Comparison of ENCODE assay signal across 11 mouse cellular contexts in the genomic region with DNA sequence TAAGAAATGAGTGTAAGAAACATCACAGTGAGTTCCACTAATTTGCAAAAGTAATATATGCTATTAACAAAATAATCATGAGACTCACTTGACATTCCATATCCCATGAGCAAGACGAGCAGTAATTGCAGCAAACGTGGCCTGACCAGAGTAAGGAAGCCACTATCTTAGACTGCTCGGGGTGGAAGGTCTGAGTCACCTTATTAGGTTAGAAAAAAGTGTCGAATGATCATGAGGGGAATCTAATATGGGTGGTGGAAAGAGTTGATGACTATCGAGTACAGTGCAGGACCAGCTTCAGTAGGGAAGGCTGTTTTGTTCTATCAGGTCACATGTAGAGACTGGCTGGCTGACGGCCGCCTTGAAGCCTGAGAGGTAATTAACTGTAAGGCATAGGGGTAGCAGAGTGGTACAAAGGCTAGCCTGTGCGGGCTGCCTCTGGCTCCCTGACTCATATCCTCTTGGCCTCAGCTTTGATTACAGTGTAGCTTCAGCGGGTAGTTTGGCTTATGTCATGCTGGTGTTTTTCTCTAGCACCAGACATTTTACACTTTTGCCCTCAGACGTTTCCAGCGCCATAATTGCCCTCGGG.
A peak's percentile ranks its signal among the peaks of the same experiment; 100 is the strongest.
DNase-seq lines count a peak whose midpoint lies in the region; ATAC-seq and TF ChIP-seq lines count a peak whose summit lies in the region.
"Had no signal": no experiment of that assay in that cellular context is flagged by ENCODE, and none has a peak within 500 bp of the region (broad histone marks: within the 10 kb centered on the region; RNA-seq: fewer than 3 reads in every experiment).

No protein-coding gene starts in this region.

- peak; percentile 61; the same call in 1 of the 2 replicates for ATAC-seq in heart, embryonic 14.5 days (ENCODE audit: insufficient number of reproducible peaks, insufficient read depth, low FRiP score, low read depth)
- ATAC-seq in intestine, postnatal 0 days, result peak; percentile 89
- ATAC-seq in forebrain, embryonic 16.5 days, result no peak

- no peak overlapping the region for H3K4me3 ChIP-seq in heart, embryonic 14.5 days (ENCODE audit: control insufficient read depth in 1 of 2, insufficient read depth in 1 of 2, low read depth in 1 of 2, low read length in 2 of 2)
- no peak overlapping the region for H3K4me3 ChIP-seq in heart, adult 2 months
- H3K4me3 ChIP-seq in embryonic facial prominence, embryonic 10.5 days, result no peak overlapping the region
- H3K4me3 ChIP-seq in intestine, postnatal 0 days (ENCODE audit: low read depth, low read length), result no peak overlapping the region
- H3K4me3 ChIP-seq in forebrain, embryonic 16.5 days (replicated peaks; ENCODE audit: low read length), result no peak overlapping the region
- H3K4me3 ChIP-seq: hindbrain, embryonic 10.5 days had no signal

- TF ChIP-seq POLR2A in heart, adult 2 months (IDR thresholded peaks at IDR 0.05; ENCODE audit: insufficient read depth, low read depth, low read length), result no peak

- WGBS in heart, embryonic 14.5 days, result 47% methylated on average over 12 of the region's 12 CpGs
- WGBS in heart, adult 2 months, result 31% methylated on average over 12 of the region's 12 CpGs
- 67% methylated on average over 12 of the region's 12 CpGs for WGBS in embryonic facial prominence, embryonic 10.5 days
- 62% methylated on average over 12 of the region's 12 CpGs for WGBS in intestine, postnatal 0 days
- 80% methylated on average over 12 of the region's 12 CpGs for WGBS in forebrain, embryonic 16.5 days

- TF ChIP-seq EP300 in heart, adult 2 months (IDR thresholded peaks at IDR 0.05; ENCODE audit: insufficient read depth, low read depth, low read length), result no peak

- no peaks in the 10 kb centered on the region for H3K4me1 ChIP-seq in heart, embryonic 14.5 days (ENCODE audit: control insufficient read depth in 2 of 2, insufficient read depth in 2 of 2, low read length in 2 of 2)
- no peaks in the 10 kb centered on the region for H3K4me1 ChIP-seq in heart, adult 2 months (ENCODE audit: control insufficient read depth, insufficient read depth, low read length)
- peaks cover 13% of the 10 kb centered on the region for H3K4me1 ChIP-seq in embryonic facial prominence, embryonic 10.5 days
- no peaks in the 10 kb centered on the region for H3K4me1 ChIP-seq in intestine, postnatal 0 days (replicated peaks; ENCODE audit: control insufficient read depth, insufficient read depth, low read length)
- no peaks in the 10 kb centered on the region for H3K4me1 ChIP-seq in forebrain, embryonic 16.5 days (replicated peaks; ENCODE audit: control insufficient read depth, insufficient read depth, low read length)

- no peak overlapping the region for H3K4me2 ChIP-seq in heart, embryonic 14.5 days (ENCODE audit: low read length)
- no peak overlapping the region for H3K4me2 ChIP-seq in intestine, postnatal 0 days (replicated peaks; ENCODE audit: low read depth)
- H3K4me2 ChIP-seq in forebrain, embryonic 16.5 days (ENCODE audit: low read length), result no peak overlapping the region

- no peaks in the 10 kb centered on the region for H3K36me3 ChIP-seq in heart, embryonic 14.5 days (ENCODE audit: control insufficient read depth, insufficient read depth, low read length)
- H3K36me3 ChIP-seq in heart, adult 2 months (ENCODE audit: control insufficient read depth, insufficient read depth, low read length), result no peaks in the 10 kb centered on the region
- H3K36me3 ChIP-seq in embryonic facial prominence, embryonic 10.5 days (replicated peaks), result no peaks in the 10 kb centered on the region
- H3K36me3 ChIP-seq in intestine, postnatal 0 days (ENCODE audit: control insufficient read depth, insufficient read depth), result no peaks in the 10 kb centered on the region
- H3K36me3 ChIP-seq in forebrain, embryonic 16.5 days (ENCODE audit: control insufficient read depth, insufficient read depth), result no peaks in the 10 kb centered on the region
- H3K36me3 ChIP-seq: hindbrain, embryonic 10.5 days had no signal

- no peaks in the 10 kb centered on the region for H3K9me3 ChIP-seq in heart, embryonic 14.5 days (ENCODE audit: control insufficient read depth, low read length)
- H3K9me3 ChIP-seq in embryonic facial prominence, embryonic 10.5 days, result no peaks in the 10 kb centered on the region
- H3K9me3 ChIP-seq in intestine, postnatal 0 days (ENCODE audit: control insufficient read depth), result no peaks in the 10 kb centered on the region
- H3K9me3 ChIP-seq in forebrain, embryonic 16.5 days (ENCODE audit: control insufficient read depth, low read length), result no peaks in the 10 kb centered on the region
- H3K9me3 ChIP-seq: hindbrain, embryonic 10.5 days had no signal

- no peak for TF ChIP-seq CTCF in heart, adult 2 months (IDR thresholded peaks at IDR 0.05)
- no peak for TF ChIP-seq CTCF in intestine, postnatal 0 days (IDR thresholded peaks at IDR 0.05; ENCODE audit: low read depth)

- H3K27me3 ChIP-seq in heart, embryonic 14.5 days (ENCODE audit: control insufficient read depth, insufficient read depth, low read length), result no peaks in the 10 kb centered on the region
- no peaks in the 10 kb centered on the region for H3K27me3 ChIP-seq in heart, adult 2 months (ENCODE audit: control insufficient read depth, insufficient read depth, low read length)
- H3K27me3 ChIP-seq in embryonic facial prominence, embryonic 10.5 days (replicated peaks; ENCODE audit: low read depth, poor library complexity, severe bottlenecking), result no peaks in the 10 kb centered on the region
- no peaks in the 10 kb centered on the region for H3K27me3 ChIP-seq in intestine, postnatal 0 days (replicated peaks; ENCODE audit: control insufficient read depth, insufficient read depth, low read length)
- H3K27me3 ChIP-seq in forebrain, embryonic 16.5 days (replicated peaks; ENCODE audit: control insufficient read depth, insufficient read depth, low read length), result no peaks in the 10 kb centered on the region

- H3K27ac ChIP-seq in heart, embryonic 14.5 days (replicated peaks in 1 of 2; ENCODE audit: control insufficient read depth in 1 of 2, insufficient read depth in 1 of 2, low read depth in 2 of 2, low read length in 2 of 2), result peak overlapping the region; percentile 53 to 60; a peak in 3 of 4 replicates
- H3K27ac ChIP-seq in heart, adult 2 months, result no peak overlapping the region
- no peak overlapping the region for H3K27ac ChIP-seq in embryonic facial prominence, embryonic 10.5 days (replicated peaks)
- no peak overlapping the region for H3K27ac ChIP-seq in intestine, postnatal 0 days (ENCODE audit: low read depth, low read length)
- H3K27ac ChIP-seq in forebrain, embryonic 16.5 days (ENCODE audit: low read length), result no peak overlapping the region
- H3K27ac ChIP-seq: hindbrain, embryonic 10.5 days had no signal

- H3K79me2 ChIP-seq in heart, adult 2 months (replicated peaks; ENCODE audit: control insufficient read depth, insufficient read depth, low read length), result no peaks in the 10 kb centered on the region

- H3K9ac ChIP-seq in heart, embryonic 14.5 days (ENCODE audit: low read length), result no peak overlapping the region
- no peak overlapping the region for H3K9ac ChIP-seq in heart, adult 2 months (ENCODE audit: low read depth, low read length)
- H3K9ac ChIP-seq in intestine, postnatal 0 days (ENCODE audit: low read depth, low read length), result no peak overlapping the region
- H3K9ac ChIP-seq in forebrain, embryonic 16.5 days (replicated peaks; ENCODE audit: low read depth, low read length), result no peak overlapping the region

- intact Hi-C loops in heart, adult 2 months (cut with DNase I), result no loop called here

- no peak for DNase-seq in heart, adult 2 months
- peak; percentile 1 for DNase-seq in CD4-positive, CD25-positive, alpha-beta regulatory T cell, adult 2 months (ENCODE audit: low read depth, low spot score)
- peak; percentile 30 for DNase-seq in embryonic facial prominence, embryonic 10.5 days (ENCODE audit: low spot score)
- DNase-seq in layer of hippocampus, postnatal 10 days (ENCODE audit: low spot score in 2 of 2), result no peak
- DNase-seq in retina, postnatal 1 day, result no peak
- DNase-seq: lung, adult 2 months; thymus, adult 2 months had no signal

Comparison
In these comparisons a context has a peak if more than half of its experiments do, and no peak if none do; other contexts are left out.
1. H3K27ac ChIP-seq: peak in heart, embryonic 14.5 days (2 of 2); none in heart, adult 2 months (single experiment), embryonic facial prominence, embryonic 10.5 days (single experiment), intestine, postnatal 0 days (single experiment) and forebrain, embryonic 16.5 days (single experiment).
2. DNase-seq: peak in CD4-positive, CD25-positive, alpha-beta regulatory T cell, adult 2 months (single experiment) and embryonic facial prominence, embryonic 10.5 days (single experiment); none in heart, adult 2 months (0 of 2), layer of hippocampus, postnatal 10 days (0 of 2) and retina, postnatal 1 day (single experiment).